Comparison of ENCODE assay signal across 8 mouse cellular contexts in genomic region chr2:119028941-119029551, GRCm38 (mm10). TPM values are rescaled to one million over a fixed set of nuclear protein-coding genes. Genes with fewer than 3 reads are reported as not detected.
DNase-seq lines count a peak whose midpoint lies in the region; ATAC-seq lines count a peak whose summit lies in the region.

Ccdc32 (minus strand) TSS chr2:119029393.

- peak; percentile 95 for DNase-seq in adipocyte (ENCODE audit: low spot score)
- DNase-seq in embryo, embryonic 10 days (ENCODE audit: low spot score) = peak; percentile 97
- DNase-seq in gastrocnemius, postnatal 10 days = peak; percentile 88
- peak; percentile 97 for DNase-seq in induced T-regulatory cell, adult 2 months (ENCODE audit: low read depth)
- DNase-seq in left cerebral cortex, adult 9 months (ENCODE audit: low spot score in 2 of 2) = peak; percentile 92 to 98
- peak; percentile 93 for DNase-seq in right cerebral cortex, postnatal 14 days
- peak; percentile 94 to 96 for DNase-seq in urinary bladder, postnatal 36 days (ENCODE audit: low spot score in 2 of 2)

- peak; percentile 95 for ATAC-seq in megakaryocyte progenitor cell, adult 5-6 weeks (replicated peaks; ENCODE audit: poor library complexity)

RNA-seq across cellular contexts. Expression of gene Ccdc32, which starts in this region (rescaled TPM):
- 1 to 10 TPM; 7.4 to 8.2 TPM for total RNA-seq in gastrocnemius, postnatal 10 days (2021)
- 10.4 and 12.7 TPM in 2 replicates for total RNA-seq in megakaryocyte progenitor cell, adult 5-6 weeks (2015)
- 15.2 and 16.2 TPM in 2 replicates for total RNA-seq in megakaryocyte progenitor cell, adult 5-6 weeks (2017)

Comparison
In these comparisons a context has a peak if more than half of its experiments do, and no peak if none do; other contexts are left out.
1. Peak in every context shown above with its lines: DNase-seq and ATAC-seq.